Mouse (Mus musculus): ENCODE measurements around the gene Mrto4. TPM values are rescaled to one million over a fixed set of nuclear protein-coding genes. Genes with fewer than 3 reads are reported as not detected.
"Not testable (repeated sequence)": the region's sequence is repeated elsewhere in the genome, so short reads cannot be mapped to it uniquely, and the experiment has no call there.

Gene Mrto4
- polyA plus RNA-seq (2014; fragmentation: Nextera tagmentation; extraction: Ambion mirVana), result 132 TPM in 2 replicates

DNA sequence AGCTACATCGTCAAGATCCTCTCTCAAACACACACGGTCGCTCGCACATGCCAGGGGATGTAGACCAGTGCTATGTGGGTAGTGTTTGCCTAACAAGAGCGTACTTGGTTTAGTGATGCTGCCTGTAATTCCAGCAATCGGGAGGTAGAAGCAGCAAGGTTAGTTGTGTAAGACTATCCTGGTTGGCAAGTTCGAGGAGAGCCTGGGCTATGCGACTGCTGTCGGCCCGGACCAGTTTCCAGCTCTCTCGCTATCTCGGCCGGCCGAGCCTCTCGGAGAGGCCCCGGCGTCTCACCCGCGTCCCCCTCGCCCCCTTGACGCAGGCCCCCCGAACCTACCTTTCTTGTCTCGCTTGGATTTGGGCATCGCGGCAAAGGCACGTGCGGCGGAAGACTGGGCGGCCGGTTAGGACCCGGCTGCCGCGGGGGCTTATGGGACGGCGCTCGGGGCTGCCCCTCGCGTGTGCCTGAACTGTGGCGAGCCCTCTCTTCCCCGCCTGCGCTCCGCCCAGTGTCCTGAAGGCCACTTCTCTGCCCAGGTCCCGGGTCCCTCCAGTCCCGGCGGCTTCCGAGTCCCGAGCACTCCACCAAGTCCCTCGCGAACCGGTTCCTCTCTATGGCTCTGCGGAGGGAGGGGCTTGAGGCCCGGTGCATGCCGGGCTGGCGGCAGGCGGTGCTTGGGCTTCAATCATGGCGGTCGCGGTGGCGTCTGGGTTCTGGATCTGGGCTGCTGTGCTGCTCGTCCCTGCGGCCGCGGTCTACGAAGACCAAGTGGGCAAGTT, at the start of gene Mrto4, which contains the start of the genes Emc1 and Ubr4:
Gene Mrto4, minus strand, starts transcription at position 646 of the 781 bp plus-strand sequence.
Gene Emc1, plus strand, starts transcription at position 657 of the 781 bp plus-strand sequence.
Gene Ubr4, plus strand, starts transcription at position 679 of the 781 bp plus-strand sequence.
- Histone ChIP-seq H3K27ac (ENCODE audit: low read depth) (peak within 1 kb of the TSS; percentile 98), H3K4me3 (ENCODE audit: low read depth, low read length) (peak within 1 kb of the TSS; percentile 97), H3K4me2 (ENCODE audit: low read length) (peak within 1 kb of the TSS; percentile 99), H3K9ac (ENCODE audit: low read length) (peak within 1 kb of the TSS; percentile 93), H3K36me3 (ENCODE audit: control insufficient read depth, insufficient read depth, low read length) (peaks cover 53% of the 10 kb centered on the region), H3K27me3 (replicated peaks; ENCODE audit: control insufficient read depth, insufficient read depth, low read length) (no peaks in the 10 kb centered on the region), H3K9me3 (ENCODE audit: control insufficient read depth, low read length) (no peaks in the 10 kb centered on the region), H3K4me1 (replicated peaks; ENCODE audit: control insufficient read depth, insufficient read depth, low read length) (peaks cover 16% of the 10 kb centered on the region)
- DNase-seq (ENCODE audit: low spot score) (peak; percentile 94), ATAC-seq (replicated peaks; ENCODE audit: low FRiP score, low TSS enrichment, low read depth) (peak; percentile 94)
- under 1% methylated on average over 64 of the region's 64 CpGs for WGBS

DNA sequence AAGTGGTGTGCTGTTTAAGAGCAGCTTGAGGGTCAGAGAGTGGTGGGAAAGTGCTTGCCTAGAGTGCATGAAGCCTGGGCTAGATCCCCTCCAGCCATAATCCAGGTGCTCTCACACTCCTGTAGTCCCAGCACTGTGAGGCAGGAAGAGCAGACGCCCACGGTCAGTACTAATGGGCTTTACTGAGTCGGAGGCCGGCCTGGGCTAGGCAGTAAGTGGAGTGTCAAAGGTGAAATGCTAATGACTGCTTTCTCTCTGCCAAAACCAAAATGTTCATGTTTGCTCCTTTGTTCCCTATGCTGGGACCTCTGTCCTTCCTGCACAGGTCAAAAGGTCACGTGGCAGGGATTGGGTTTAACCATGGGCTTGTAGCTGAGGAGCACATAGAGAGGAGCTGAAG, 48.1 kb upstream of the Mrto4 start:
- 79% methylated on average over 5 of the region's 5 CpGs for WGBS
- no peak overlapping the region for H3K4me2 ChIP-seq (ENCODE audit: low read length)
- no peaks in the 10 kb centered on the region for H3K27me3 ChIP-seq (replicated peaks; ENCODE audit: control insufficient read depth, insufficient read depth, low read length)
- H3K9ac ChIP-seq (ENCODE audit: low read length), result no peak overlapping the region
- DNase-seq (ENCODE audit: low spot score), result no peak
- no peak overlapping the region for H3K4me3 ChIP-seq (ENCODE audit: low read depth, low read length)
- no peaks in the 10 kb centered on the region for H3K4me1 ChIP-seq (replicated peaks; ENCODE audit: control insufficient read depth, insufficient read depth, low read length)
- H3K27ac ChIP-seq (ENCODE audit: low read depth), result no peak overlapping the region
- peaks cover 93% of the 10 kb centered on the region for H3K36me3 ChIP-seq (ENCODE audit: control insufficient read depth, insufficient read depth, low read length)
- H3K9me3 ChIP-seq (ENCODE audit: control insufficient read depth, low read length), result no peaks in the 10 kb centered on the region
- ATAC-seq (replicated peaks; ENCODE audit: low FRiP score, low TSS enrichment, low read depth), result no peak

DNA sequence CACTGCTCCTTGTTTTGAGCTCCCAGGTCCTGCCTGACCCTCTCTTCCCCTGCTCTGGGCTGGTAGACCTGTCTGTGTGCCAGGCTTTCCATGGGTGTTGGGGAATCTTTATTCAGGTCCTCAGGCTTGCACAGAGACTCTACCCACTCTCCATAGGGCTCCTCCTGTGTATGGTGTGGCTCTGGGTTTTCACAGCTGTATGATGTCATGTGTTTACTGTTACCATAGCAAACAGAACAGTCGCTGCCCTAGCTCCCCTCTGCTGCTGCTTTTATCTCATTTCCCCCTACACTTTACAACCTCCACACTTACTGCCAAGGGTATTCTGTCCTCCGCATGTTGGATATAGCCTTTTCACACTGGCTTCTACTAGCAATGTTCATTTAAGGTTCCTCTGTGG, 43.1 kb upstream of the Mrto4 start:
- H3K27me3 ChIP-seq (replicated peaks; ENCODE audit: control insufficient read depth, insufficient read depth, low read length), result no peaks in the 10 kb centered on the region
- no peak overlapping the region for H3K9ac ChIP-seq (ENCODE audit: low read length)
- H3K27ac ChIP-seq (ENCODE audit: low read depth), result no peak overlapping the region
- ATAC-seq (replicated peaks; ENCODE audit: low FRiP score, low TSS enrichment, low read depth) (0 out of 2 replicates have a peak, but pooled peaks have one; percentile 62), DNase-seq (ENCODE audit: low spot score) (no peak)
- H3K36me3 ChIP-seq (ENCODE audit: control insufficient read depth, insufficient read depth, low read length), result peaks cover 91% of the 10 kb centered on the region
- H3K9me3 ChIP-seq (ENCODE audit: control insufficient read depth, low read length), result no peaks in the 10 kb centered on the region
- 38% methylated on average over 2 of the region's 2 CpGs for WGBS
- no peaks in the 10 kb centered on the region for H3K4me1 ChIP-seq (replicated peaks; ENCODE audit: control insufficient read depth, insufficient read depth, low read length)
- H3K4me3 ChIP-seq (ENCODE audit: low read depth, low read length), result no peak overlapping the region
- no peak overlapping the region for H3K4me2 ChIP-seq (ENCODE audit: low read length)

DNA sequence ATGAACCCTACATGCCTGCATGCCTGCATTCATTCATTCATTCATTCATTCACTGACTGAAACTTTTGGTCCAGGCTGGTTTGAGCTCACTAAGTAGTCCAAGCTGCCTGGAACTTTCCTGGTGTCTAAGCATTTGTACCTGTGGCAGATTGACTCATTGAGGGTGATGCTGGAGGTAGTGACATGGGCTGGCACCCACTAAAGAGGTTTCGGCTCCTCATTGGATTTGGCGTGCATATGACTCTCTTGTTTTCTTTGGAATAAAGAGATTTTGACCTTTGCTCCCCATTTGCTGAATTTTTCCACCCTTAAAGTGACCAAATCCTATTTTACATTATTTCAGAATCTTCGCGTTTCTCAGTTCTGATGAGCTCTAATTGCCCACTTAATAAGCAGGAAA, 37.2 kb upstream of the Mrto4 start:
- peaks cover 23% of the 10 kb centered on the region for H3K4me1 ChIP-seq (replicated peaks; ENCODE audit: control insufficient read depth, insufficient read depth, low read length)
- H3K36me3 ChIP-seq (ENCODE audit: control insufficient read depth, insufficient read depth, low read length), result peaks cover 45% of the 10 kb centered on the region
- DNase-seq (ENCODE audit: low spot score) (no peak), ATAC-seq (replicated peaks; ENCODE audit: low FRiP score, low TSS enrichment, low read depth) (no peak)
- WGBS, result 86% methylated on average over 4 of the region's 4 CpGs
- H3K27ac ChIP-seq (ENCODE audit: low read depth), result no peak overlapping the region
- H3K9ac ChIP-seq (ENCODE audit: low read length), result no peak overlapping the region
- no peak overlapping the region for H3K4me3 ChIP-seq (ENCODE audit: low read depth, low read length)
- H3K4me2 ChIP-seq (ENCODE audit: low read length), result no peak overlapping the region
- H3K9me3 ChIP-seq (ENCODE audit: control insufficient read depth, low read length), result no peaks in the 10 kb centered on the region
- H3K27me3 ChIP-seq (replicated peaks; ENCODE audit: control insufficient read depth, insufficient read depth, low read length), result no peaks in the 10 kb centered on the region

DNA sequence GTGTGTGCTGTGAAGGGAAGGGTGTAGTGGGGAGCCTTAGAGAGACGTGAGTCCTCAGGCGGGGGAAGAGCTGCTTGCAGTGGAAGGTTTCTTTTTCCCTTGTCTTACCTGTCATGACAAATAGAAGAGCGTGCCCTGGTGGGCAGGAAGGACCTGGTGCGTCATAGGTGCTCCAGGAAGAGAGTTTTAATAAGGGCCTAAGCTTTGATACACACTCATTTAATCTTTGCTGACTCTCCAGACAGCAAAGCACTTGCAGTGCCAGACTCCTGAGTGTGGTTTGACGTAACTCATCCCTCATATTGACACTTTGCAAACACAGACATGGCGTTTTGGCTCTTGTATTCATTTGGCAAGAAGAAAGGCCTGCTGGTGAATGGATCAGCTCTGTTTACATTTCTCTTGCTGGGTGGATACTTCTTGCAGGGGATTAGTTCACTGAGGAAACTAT, 34.5 kb upstream of the Mrto4 start:
- ATAC-seq (replicated peaks; ENCODE audit: low FRiP score, low TSS enrichment, low read depth), result peak; percentile 73
- peak; percentile 67 for DNase-seq (ENCODE audit: low spot score)
- Histone ChIP-seq H3K27me3 (replicated peaks; ENCODE audit: control insufficient read depth, insufficient read depth, low read length) (no peaks in the 10 kb centered on the region), H3K4me1 (replicated peaks; ENCODE audit: control insufficient read depth, insufficient read depth, low read length) (peaks cover 28% of the 10 kb centered on the region), H3K4me2 (ENCODE audit: low read length) (peak overlapping the region; percentile 35), H3K4me3 (ENCODE audit: low read depth, low read length) (no peak overlapping the region), H3K9me3 (ENCODE audit: control insufficient read depth, low read length) (no peaks in the 10 kb centered on the region), H3K27ac (ENCODE audit: low read depth) (peak overlapping the region; percentile 51), H3K9ac (ENCODE audit: low read length) (no peak overlapping the region), H3K36me3 (ENCODE audit: control insufficient read depth, insufficient read depth, low read length) (peaks cover 22% of the 10 kb centered on the region)
- WGBS, result 16% methylated on average over 6 of the region's 6 CpGs

DNA sequence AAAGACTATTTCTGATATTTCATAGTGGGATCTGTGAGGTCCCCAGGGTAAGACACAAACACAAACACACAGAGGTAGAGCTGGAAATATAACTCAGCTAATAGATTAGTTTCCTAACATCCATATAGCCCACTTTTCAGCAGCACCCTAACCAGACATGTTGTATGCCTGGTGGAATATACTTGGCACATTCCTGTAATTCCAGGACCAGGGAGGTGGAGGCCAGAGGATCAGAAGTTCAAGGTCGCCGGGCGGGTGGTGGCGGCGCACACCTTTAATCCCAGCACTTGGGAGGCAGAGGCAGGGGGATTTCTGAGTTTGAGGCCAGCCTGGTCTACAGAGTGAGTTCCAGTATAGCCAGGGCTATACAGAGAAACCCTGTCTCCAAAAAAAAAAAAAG, 33.5 kb upstream of the Mrto4 start:
- not testable (repeated sequence) for H3K4me3 ChIP-seq (ENCODE audit: low read depth, low read length); DNase-seq (ENCODE audit: low spot score); H3K9me3 ChIP-seq (ENCODE audit: control insufficient read depth, low read length); H3K27me3 ChIP-seq (replicated peaks; ENCODE audit: control insufficient read depth, insufficient read depth, low read length); H3K9ac ChIP-seq (ENCODE audit: low read length); H3K27ac ChIP-seq (ENCODE audit: low read depth); ATAC-seq (replicated peaks; ENCODE audit: low FRiP score, low TSS enrichment, low read depth); H3K4me2 ChIP-seq (ENCODE audit: low read length)
- 82% methylated on average over 5 of the region's 5 CpGs for WGBS
- Histone ChIP-seq H3K36me3 (ENCODE audit: control insufficient read depth, insufficient read depth, low read length) (peaks cover 12% of the 10 kb centered on the region), H3K4me1 (replicated peaks; ENCODE audit: control insufficient read depth, insufficient read depth, low read length) (peaks cover 32% of the 10 kb centered on the region)

DNA sequence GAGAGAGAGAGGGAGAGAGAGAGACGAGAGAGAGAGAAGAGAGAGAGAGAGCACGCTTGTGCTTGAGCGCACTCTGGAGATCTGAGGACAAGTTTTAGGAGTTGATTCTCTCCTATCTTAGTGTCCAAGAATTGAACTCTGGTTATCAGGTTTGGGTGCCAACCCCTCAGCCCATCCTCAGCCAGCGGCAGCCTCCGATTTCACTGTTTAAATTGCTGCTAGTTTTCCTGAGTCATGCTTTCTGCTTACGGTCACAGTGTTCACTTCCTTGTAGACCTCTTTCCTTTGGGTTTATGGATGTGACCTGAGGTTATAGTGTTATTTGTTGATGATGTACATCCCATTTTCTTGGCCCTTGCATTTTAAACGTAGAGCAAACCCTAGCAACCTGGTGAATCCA, 29.9 kb upstream of the Mrto4 start:
- no peak overlapping the region for H3K9ac ChIP-seq (ENCODE audit: low read length)

DNA sequence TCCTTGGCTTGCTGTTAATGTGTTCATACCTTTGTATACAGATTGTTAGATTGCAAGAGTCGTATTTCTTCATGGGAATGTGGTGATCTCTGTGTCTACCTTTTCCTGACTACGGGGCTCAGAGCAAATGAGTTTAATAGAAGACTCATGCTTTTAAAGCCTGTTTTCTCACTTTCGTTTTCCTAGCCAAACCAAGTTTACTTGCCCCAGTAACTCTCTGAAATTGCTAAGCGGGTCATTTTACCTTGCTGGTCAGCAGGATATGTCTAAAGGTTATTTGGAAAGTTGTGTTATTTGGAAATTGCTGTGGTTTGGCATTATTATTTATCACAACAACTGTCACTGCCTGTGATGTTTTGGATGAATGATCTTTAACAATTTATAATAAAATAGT, 29.1 kb upstream of the Mrto4 start:
- Histone ChIP-seq H3K27ac (ENCODE audit: low read depth) (no peak overlapping the region), H3K4me3 (ENCODE audit: low read depth, low read length) (peak overlapping the region; percentile 87), H3K4me2 (ENCODE audit: low read length) (peak overlapping the region; percentile 73), H3K9me3 (ENCODE audit: control insufficient read depth, low read length) (no peaks in the 10 kb centered on the region), H3K27me3 (replicated peaks; ENCODE audit: control insufficient read depth, insufficient read depth, low read length) (no peaks in the 10 kb centered on the region), H3K9ac (ENCODE audit: low read length) (peak overlapping the region; percentile 81), H3K4me1 (replicated peaks; ENCODE audit: control insufficient read depth, insufficient read depth, low read length) (peaks cover 19% of the 10 kb centered on the region), H3K36me3 (ENCODE audit: control insufficient read depth, insufficient read depth, low read length) (peaks cover 12% of the 10 kb centered on the region)
- no peak for ATAC-seq (replicated peaks; ENCODE audit: low FRiP score, low TSS enrichment, low read depth)
- WGBS, result 48% methylated on average over 4 of the region's 4 CpGs
- no peak for DNase-seq (ENCODE audit: low spot score)

More for the DNA sequence above, 29.9 kb upstream of the Mrto4 start:
- Histone ChIP-seq H3K4me2 (ENCODE audit: low read length) (peak overlapping the region; percentile 20; the same call in 1 of the 2 replicates), H3K27me3 (replicated peaks; ENCODE audit: control insufficient read depth, insufficient read depth, low read length) (no peaks in the 10 kb centered on the region), H3K36me3 (ENCODE audit: control insufficient read depth, insufficient read depth, low read length) (peaks cover 5% of the 10 kb centered on the region), H3K9me3 (ENCODE audit: control insufficient read depth, low read length) (no peaks in the 10 kb centered on the region), H3K4me3 (ENCODE audit: low read depth, low read length) (no peak overlapping the region), H3K4me1 (replicated peaks; ENCODE audit: control insufficient read depth, insufficient read depth, low read length) (peaks cover 26% of the 10 kb centered on the region), H3K27ac (ENCODE audit: low read depth) (no peak overlapping the region)
- WGBS, result 72% methylated on average over 7 of the region's 7 CpGs
- DNase-seq (ENCODE audit: low spot score), result no peak
- ATAC-seq (replicated peaks; ENCODE audit: low FRiP score, low TSS enrichment, low read depth), result no peak

All from intestine, embryonic 14.5 days (tissue).